Mouse (Mus musculus): ENCODE data around the gene Mta1.

GRCm38 (mm10) chr12:113138291-113138690 is 40.2 kb downstream of the Mta1 start:
- TF ChIP-seq NANOG (IDR thresholded peaks at IDR 0.05; ENCODE audit: borderline replicate concordance, low read length) (no peak), CTCF (conservative IDR thresholded peaks at IDR 0.05; ENCODE audit: low read length) (no peak)
